Mouse (Mus musculus): ENCODE results near the gene Pappa2.

The Pappa2 gene

GRCm38 (mm10) chr1:158980390-158980789, at the start of gene Pappa2:
Pappa2 (minus strand) TSS chr1:158980490.
- DNase-seq (ENCODE audit: low spot score) = no peak

GRCm38 (mm10) chr1:159029106-159029505, 48.8 kb upstream of the Pappa2 start:
- DNase-seq (ENCODE audit: low spot score) = no peak

GRCm38 (mm10) chr1:159014940-159015660, 34.8 kb upstream of the Pappa2 start:
- DNase-seq (ENCODE audit: low spot score) = no peak

GRCm38 (mm10) chr1:158987042-158987441, 6.8 kb upstream of the Pappa2 start:
- DNase-seq (ENCODE audit: low spot score) = no peak

- no peak for DNase-seq (ENCODE audit: low spot score)
Observed at GRCm38 (mm10) chr1:158962340-158962739, 17.9 kb downstream of the Pappa2 start.

- DNase-seq (ENCODE audit: low spot score) = no peak
Observed at GRCm38 (mm10) chr1:158960984-158961383, 19.3 kb downstream of the Pappa2 start.

GRCm38 (mm10) chr1:158960549-158960948, 19.7 kb downstream of the Pappa2 start:
- no peak for DNase-seq (ENCODE audit: low spot score)

- DNase-seq (ENCODE audit: low spot score) = no peak
Observed at GRCm38 (mm10) chr1:158956361-158956760, 23.9 kb downstream of the Pappa2 start.

GRCm38 (mm10) chr1:158954785-158955184, 25.5 kb downstream of the Pappa2 start:
- DNase-seq (ENCODE audit: low spot score) = peak; percentile 35

- DNase-seq (ENCODE audit: low spot score) = no peak
Observed at GRCm38 (mm10) chr1:158953479-158954207, 26.6 kb downstream of the Pappa2 start.

GRCm38 (mm10) chr1:158949041-158949440, 31.2 kb downstream of the Pappa2 start:
- no peak for DNase-seq (ENCODE audit: low spot score)

- no peak for DNase-seq (ENCODE audit: low spot score)
Observed at GRCm38 (mm10) chr1:158947981-158948735, 32.1 kb downstream of the Pappa2 start.

GRCm38 (mm10) chr1:158944936-158945335, 35.4 kb downstream of the Pappa2 start:
- DNase-seq (ENCODE audit: low spot score) = no peak

- no peak for DNase-seq (ENCODE audit: low spot score)
Observed at GRCm38 (mm10) chr1:158942864-158943263, 37.4 kb downstream of the Pappa2 start.

- DNase-seq (ENCODE audit: low spot score) = no peak
Observed at GRCm38 (mm10) chr1:158940966-158941365, 39.3 kb downstream of the Pappa2 start.

- no peak for DNase-seq (ENCODE audit: low spot score)
Observed at GRCm38 (mm10) chr1:158934447-158934846, 45.8 kb downstream of the Pappa2 start.

- DNase-seq (ENCODE audit: low spot score) = no peak
Observed at GRCm38 (mm10) chr1:158931202-158931827, 49.0 kb downstream of the Pappa2 start.

- DNase-seq (ENCODE audit: low spot score) = no peak
Observed at GRCm38 (mm10) chr1:158929369-158929768, 50.9 kb downstream of the Pappa2 start.

- DNase-seq (ENCODE audit: low spot score) = no peak
Observed at GRCm38 (mm10) chr1:158920451-158920850, 59.8 kb downstream of the Pappa2 start.

- DNase-seq (ENCODE audit: low spot score) = no peak
Observed at GRCm38 (mm10) chr1:158918890-158919289, 61.4 kb downstream of the Pappa2 start.

GRCm38 (mm10) chr1:158917067-158917466, 63.2 kb downstream of the Pappa2 start:
- DNase-seq (ENCODE audit: low spot score) = no peak

GRCm38 (mm10) chr1:158915592-158915991, 64.7 kb downstream of the Pappa2 start:
- no peak for DNase-seq (ENCODE audit: low spot score)
